Mouse (Mus musculus) neural tube, embryonic 11.5 days (tissue): ENCODE measurements around the gene Mysm1. TPM values are rescaled to one million over a fixed set of nuclear protein-coding genes. Genes with fewer than 3 reads are reported as not detected.

Experiments used
- polyA plus RNA-seq: library from polyadenylated mRNA; unstranded; fragments of >200 nt; fragmentation: Nextera tagmentation; extraction: Ambion mirVana; gene quantifications from 2 replicates; pipeline ENCODE4 v1.2.1, GENCODE M21; 2014

Mysm1 gene
- polyA plus RNA-seq, 1 experiment from 2014 or later = 24.4 TPM

Other genes starting within 250 kb of the Mysm1 start
- gene Tek, start 239.8 kb downstream of the Mysm1 start, polyA plus RNA-seq = 8.7 and 10.1 TPM in 2 replicates
- not detected in 2 replicates for gene Eqtn, start 50.3 kb downstream of the Mysm1 start, polyA plus RNA-seq
- 49.6 and 52.9 TPM in 2 replicates for gene Jun, start 73.1 kb upstream of the Mysm1 start, polyA plus RNA-seq